Mouse (Mus musculus) midbrain, embryonic 13.5 days (tissue): Measurements from ENCODE around the gene Olfr1373. TPM values are rescaled to one million over a fixed set of nuclear protein-coding genes. Genes with fewer than 3 reads are reported as not detected.
"Not testable (repeated sequence)": the region's sequence is repeated elsewhere in the genome, so short reads cannot be mapped to it uniquely, and the experiment has no call there.

Experiments used
- ATAC-seq: fragments of 200-750 bp; cut with Nextera tagmentation; 2 replicates; pipeline ENCODE4 v1.8.0; 2017; ENCODE audit warnings: mild to moderate bottlenecking, moderate TSS enrichment, moderate library complexity
- H3K27ac ChIP-seq: fragments of 300-500 bp; sonication (generic); 2 replicates; pipeline ENCODE4 v1.5.1; 2015; ENCODE audit warnings: inconsistent platforms, mild to moderate bottlenecking, moderate library complexity
- H3K27me3 ChIP-seq: fragments of 300-500 bp; sonication (generic); 2 replicates; pipeline ENCODE4 v1.6.1; 2015; ENCODE audit warnings: mild to moderate bottlenecking, inconsistent platforms
- H3K36me3 ChIP-seq: fragments of 300-500 bp; sonication (generic); 2 replicates; pipeline ENCODE4 v1.6.1; 2015; ENCODE audit warnings: mild to moderate bottlenecking, inconsistent platforms
- H3K4me1 ChIP-seq: fragments of 300-500 bp; sonication (generic); replicated peaks from 2 replicates; pipeline ENCODE4 v1.6.1; 2015; ENCODE audit warnings: inconsistent platforms
- H3K4me2 ChIP-seq: fragments of 300-500 bp; sonication (generic); replicated peaks from 2 replicates; pipeline ENCODE4 v1.6.1; 2015; ENCODE audit warnings: moderate library complexity, mild to moderate bottlenecking, inconsistent platforms
- H3K4me3 ChIP-seq: fragments of 300-500 bp; sonication (generic); replicated peaks from 2 replicates; pipeline ENCODE4 v1.5.1; 2015; ENCODE audit warnings: mild to moderate bottlenecking, inconsistent platforms
- H3K9ac ChIP-seq: fragments of 300-500 bp; sonication (generic); replicated peaks from 2 replicates; pipeline ENCODE4 v1.6.1; 2015; ENCODE audit warnings: mild to moderate bottlenecking, inconsistent platforms
- H3K9me3 ChIP-seq: fragments of 300-500 bp; sonication (generic); 2 replicates; pipeline ENCODE4 v1.6.1; 2016; ENCODE audit warnings: mild to moderate bottlenecking, inconsistent platforms
- WGBS: fragments of 180-500 bp; shearing (Covaris S2); methylation state at CpG from one replicate; pipeline ENCODE4 v1.1.7; 2015; 5-methylcytosine and 5-hydroxymethylcytosine counted together
- polyA plus RNA-seq: library from polyadenylated mRNA; unstranded; fragments of >200 nt; fragmentation: Nextera tagmentation; extraction: Ambion mirVana; gene quantifications from 2 replicates; pipeline ENCODE4 v1.2.1, GENCODE M21; 2015

Gene Olfr1373
- polyA plus RNA-seq, 1 experiment from 2014 or later = not detected

DNA sequence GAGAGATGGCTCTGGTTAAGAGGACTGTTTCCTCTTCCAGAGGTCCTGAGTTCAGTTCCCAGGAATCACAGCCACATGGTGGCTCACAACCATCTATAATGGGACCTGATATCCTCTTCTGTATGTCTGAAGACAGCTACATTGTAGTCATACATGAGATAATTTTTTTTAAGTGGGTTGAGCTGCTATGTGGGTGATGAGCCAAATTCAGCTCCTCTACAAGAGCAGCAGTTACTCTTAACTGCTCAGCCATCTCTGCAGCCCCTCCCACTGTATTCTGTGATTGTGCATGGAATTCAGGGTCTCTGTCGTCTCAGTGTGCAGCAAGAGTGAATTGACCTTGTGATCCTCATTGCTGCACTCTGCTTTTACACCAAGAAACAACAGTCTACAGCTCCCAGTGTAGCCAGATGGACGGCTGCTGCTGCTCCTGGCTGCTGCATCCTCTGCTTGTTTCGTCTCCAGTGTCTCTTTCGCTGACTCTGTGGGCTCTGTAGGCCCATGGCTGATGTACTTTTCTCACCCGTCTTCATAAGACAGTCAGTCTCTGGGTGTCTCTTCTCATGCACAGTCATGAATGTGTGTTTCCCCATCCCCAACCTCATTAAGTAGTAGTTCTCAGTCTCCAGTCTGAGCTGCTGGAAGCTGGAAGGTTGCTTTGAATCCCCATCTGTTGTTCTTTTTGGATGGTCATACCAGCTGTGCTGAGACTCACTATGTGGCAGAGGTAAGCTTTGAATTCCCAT is 16.8 kb downstream of the Olfr1373 start:
- no peak overlapping the region for H3K4me3 ChIP-seq
- no peaks in the 10 kb centered on the region; the same call in 1 of the 2 replicates for H3K4me1 ChIP-seq
- H3K27me3 ChIP-seq = no peaks in the 10 kb centered on the region
- no peak overlapping the region for H3K27ac ChIP-seq
- H3K9me3 ChIP-seq = no peaks in the 10 kb centered on the region
- H3K4me2 ChIP-seq = no peak overlapping the region
- H3K9ac ChIP-seq = no peak overlapping the region; the same call in 1 of the 2 replicates
- H3K36me3 ChIP-seq = peaks cover 30% of the 10 kb centered on the region
- WGBS = 65% methylated on average over 5 of the region's 5 CpGs
- no peak for ATAC-seq

- H3K27ac ChIP-seq = no peak overlapping the region
- no peaks in the 10 kb centered on the region for H3K27me3 ChIP-seq
- no peak overlapping the region for H3K4me2 ChIP-seq
- no peak for ATAC-seq
- H3K9ac ChIP-seq = no peak overlapping the region
- H3K9me3 ChIP-seq = no peaks in the 10 kb centered on the region
- WGBS = 81% methylated on average over 5 of the region's 5 CpGs
- H3K36me3 ChIP-seq = peaks cover 36% of the 10 kb centered on the region
- H3K4me3 ChIP-seq = no peak overlapping the region
- no peaks in the 10 kb centered on the region; the same call in 1 of the 2 replicates for H3K4me1 ChIP-seq
These were observed 17.6 kb downstream of the Olfr1373 start for GRCm38 (mm10) chr11:52127760-52128159.

DNA sequence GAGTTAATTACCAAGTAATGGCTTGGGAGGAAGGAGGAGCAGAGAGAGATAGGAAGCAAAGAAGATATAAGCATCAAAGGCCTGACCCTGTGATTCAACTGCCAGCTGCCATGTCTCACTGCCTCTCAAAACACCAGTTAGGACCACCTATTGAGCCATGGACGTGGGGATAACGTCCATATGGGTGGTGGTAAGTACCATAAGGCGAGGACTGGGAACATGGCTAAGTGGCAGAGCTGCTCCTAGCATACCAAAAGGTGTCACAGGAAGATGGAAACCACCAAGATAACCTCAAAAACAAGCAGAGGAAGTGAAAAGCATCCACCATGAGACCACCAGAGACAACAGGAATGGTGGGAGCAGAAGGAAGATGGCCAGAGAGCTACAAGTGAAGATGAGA is 18.2 kb downstream of the Olfr1373 start:
- Histone ChIP-seq H3K36me3 (peaks cover 42% of the 10 kb centered on the region), H3K27me3 (no peaks in the 10 kb centered on the region), H3K4me2 (no peak overlapping the region), H3K4me1 (no peaks in the 10 kb centered on the region; the same call in 1 of the 2 replicates), H3K27ac (no peak overlapping the region), H3K4me3 (no peak overlapping the region), H3K9ac (no peak overlapping the region), H3K9me3 (no peaks in the 10 kb centered on the region)
- WGBS = 71% methylated on average over 3 of the region's 3 CpGs
- no peak for ATAC-seq

GRCm38 (mm10) chr11:52124468-52124867 is 20.9 kb downstream of the Olfr1373 start:
- no peak for ATAC-seq
- no peak overlapping the region for H3K9ac ChIP-seq
- H3K9me3 ChIP-seq = no peaks in the 10 kb centered on the region
- no peak overlapping the region for H3K4me3 ChIP-seq
- no peak overlapping the region for H3K27ac ChIP-seq
- no peaks in the 10 kb centered on the region for H3K27me3 ChIP-seq
- 95% methylated on average over 4 of the region's 4 CpGs for WGBS
- H3K4me2 ChIP-seq = no peak overlapping the region
- no peaks in the 10 kb centered on the region; the same call in 1 of the 2 replicates for H3K4me1 ChIP-seq
- H3K36me3 ChIP-seq = peaks cover 62% of the 10 kb centered on the region

- H3K27me3 ChIP-seq = no peaks in the 10 kb centered on the region
- ATAC-seq = no peak
- no peak overlapping the region for H3K4me3 ChIP-seq
- no peak overlapping the region for H3K9ac ChIP-seq
- H3K4me2 ChIP-seq = no peak overlapping the region
- no peak overlapping the region for H3K27ac ChIP-seq
- H3K9me3 ChIP-seq = no peaks in the 10 kb centered on the region
- 96% methylated on average over 6 of the region's 6 CpGs for WGBS
- H3K4me1 ChIP-seq = no peaks in the 10 kb centered on the region
- H3K36me3 ChIP-seq = peaks cover 81% of the 10 kb centered on the region
These were observed 23.3 kb downstream of the Olfr1373 start for GRCm38 (mm10) chr11:52122045-52122444.

- H3K9ac ChIP-seq, H3K9me3 ChIP-seq: not testable (repeated sequence)
These were observed 24.9 kb downstream of the Olfr1373 start for GRCm38 (mm10) chr11:52120415-52120814.

GRCm38 (mm10) chr11:52117156-52117555 is 28.2 kb downstream of the Olfr1373 start:
- Histone ChIP-seq H3K9me3 (no peaks in the 10 kb centered on the region), H3K27me3 (no peaks in the 10 kb centered on the region), H3K4me1 (peaks cover 4% of the 10 kb centered on the region; the same call in 1 of the 2 replicates), H3K4me2 (no peak overlapping the region), H3K4me3 (no peak overlapping the region), H3K36me3 (peaks cover 81% of the 10 kb centered on the region), H3K27ac (no peak overlapping the region), H3K9ac (no peak overlapping the region)
- ATAC-seq = no peak
- 98% methylated on average over 7 of the region's 7 CpGs for WGBS

More at GRCm38 (mm10) chr11:52120415-52120814, 24.9 kb downstream of the Olfr1373 start:
- H3K4me1 ChIP-seq, H3K27ac ChIP-seq, ATAC-seq, H3K27me3 ChIP-seq, H3K4me3 ChIP-seq, H3K4me2 ChIP-seq: not testable (repeated sequence)
- H3K36me3 ChIP-seq = peaks cover 93% of the 10 kb centered on the region

DNA sequence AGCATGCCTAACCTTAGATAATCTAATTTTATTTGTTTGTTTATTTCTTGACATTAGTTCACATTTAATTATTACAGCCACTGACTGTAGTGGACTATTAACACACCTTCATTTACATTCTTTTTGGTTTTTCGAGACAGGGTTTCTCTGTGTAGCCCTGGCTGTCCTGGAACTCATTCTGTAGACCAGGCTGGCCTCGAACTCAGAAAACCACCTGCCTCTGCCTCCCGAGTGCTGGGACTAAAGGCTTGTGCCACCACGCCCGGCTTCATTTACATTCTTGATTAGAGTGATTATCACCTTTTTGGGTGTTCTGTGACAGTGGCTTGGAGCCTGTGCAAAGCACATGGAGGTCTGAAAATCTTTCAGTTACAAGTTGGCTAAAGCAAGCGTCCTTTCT is 29.2 kb downstream of the Olfr1373 start:
- H3K27me3 ChIP-seq, ATAC-seq, H3K9ac ChIP-seq, H3K4me2 ChIP-seq, H3K4me3 ChIP-seq, H3K9me3 ChIP-seq, H3K4me1 ChIP-seq, H3K27ac ChIP-seq: not testable (repeated sequence)
- H3K36me3 ChIP-seq = peaks cover 71% of the 10 kb centered on the region
- WGBS = 94% methylated on average over 6 of the region's 6 CpGs

- 94% methylated on average over 3 of the region's 3 CpGs for WGBS
- Histone ChIP-seq H3K36me3 (peaks cover 67% of the 10 kb centered on the region), H3K9me3 (no peaks in the 10 kb centered on the region)
These were observed 29.8 kb downstream of the Olfr1373 start for GRCm38 (mm10) chr11:52115479-52115878.

GRCm38 (mm10) chr11:52109421-52109820 is 35.9 kb downstream of the Olfr1373 start:
- H3K9me3 ChIP-seq = no peaks in the 10 kb centered on the region
- H3K4me3 ChIP-seq = no peak overlapping the region
- no peak overlapping the region for H3K27ac ChIP-seq
- no peak overlapping the region for H3K9ac ChIP-seq
- H3K4me2 ChIP-seq = no peak overlapping the region
- H3K4me1 ChIP-seq = peaks cover 13% of the 10 kb centered on the region; the same call in 1 of the 2 replicates
- 94% methylated on average over 1 of the region's 1 CpGs for WGBS
- H3K36me3 ChIP-seq = peaks cover 8% of the 10 kb centered on the region
- ATAC-seq = no peak
- no peaks in the 10 kb centered on the region for H3K27me3 ChIP-seq

More at GRCm38 (mm10) chr11:52115479-52115878, 29.8 kb downstream of the Olfr1373 start:
- H3K4me3 ChIP-seq = no peak overlapping the region
- no peak for ATAC-seq
- H3K4me1 ChIP-seq = peaks cover 4% of the 10 kb centered on the region; the same call in 1 of the 2 replicates
- no peak overlapping the region for H3K27ac ChIP-seq
- H3K9ac ChIP-seq = no peak overlapping the region
- H3K4me2 ChIP-seq = no peak overlapping the region
- H3K27me3 ChIP-seq = no peaks in the 10 kb centered on the region

DNA sequence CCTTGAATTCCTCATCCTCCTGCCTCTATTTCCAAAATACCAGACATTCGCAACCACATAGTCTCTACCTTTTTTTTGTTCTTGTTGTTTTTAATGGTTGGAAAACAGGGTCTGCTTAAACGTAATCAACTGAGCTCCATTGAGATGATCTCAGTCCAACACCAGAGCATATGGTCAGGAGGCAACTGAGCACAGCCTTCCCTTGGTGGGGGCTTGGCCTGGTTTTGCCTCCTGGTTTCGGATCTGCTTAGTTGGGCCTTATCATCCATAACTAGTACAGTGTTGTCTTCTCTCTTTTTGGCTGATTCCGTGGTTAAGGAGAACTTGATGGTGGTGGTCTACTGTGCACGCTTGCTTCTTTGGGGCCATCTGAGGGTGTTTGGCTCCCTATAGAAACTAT is 36.5 kb downstream of the Olfr1373 start:
- Histone ChIP-seq H3K9ac (no peak overlapping the region), H3K27me3 (no peaks in the 10 kb centered on the region), H3K27ac (no peak overlapping the region), H3K4me1 (peaks cover 16% of the 10 kb centered on the region; the same call in 1 of the 2 replicates), H3K36me3 (peaks cover 5% of the 10 kb centered on the region), H3K4me2 (no peak overlapping the region), H3K9me3 (no peaks in the 10 kb centered on the region), H3K4me3 (no peak overlapping the region)
- 94% methylated on average over 5 of the region's 5 CpGs for WGBS
- no peak for ATAC-seq

DNA sequence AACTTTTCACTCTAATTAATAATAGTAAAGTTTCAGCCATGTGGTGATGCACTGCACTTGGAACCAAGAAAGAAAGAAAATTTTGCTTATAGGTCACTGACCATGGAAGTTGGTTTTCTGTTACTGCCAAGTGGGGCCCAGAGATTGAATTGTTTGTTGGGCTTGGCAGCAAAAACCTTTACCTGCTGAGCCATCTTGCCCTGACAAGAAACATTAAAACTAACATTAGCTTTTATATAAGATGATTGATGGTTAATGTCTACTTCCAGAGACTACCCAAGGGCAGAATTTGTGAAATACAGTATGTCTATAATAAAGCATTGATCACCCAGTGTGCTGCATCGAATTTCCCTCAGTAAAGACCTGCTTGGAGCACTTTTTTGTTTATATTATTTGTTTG is 38.9 kb downstream of the Olfr1373 start:
- ATAC-seq = no peak
- Histone ChIP-seq H3K36me3 (no peaks in the 10 kb centered on the region), H3K4me1 (peaks cover 24% of the 10 kb centered on the region), H3K9ac (no peak overlapping the region), H3K4me2 (no peak overlapping the region), H3K4me3 (no peak overlapping the region), H3K27ac (no peak overlapping the region), H3K9me3 (no peaks in the 10 kb centered on the region), H3K27me3 (no peaks in the 10 kb centered on the region)
- 97% methylated on average over 1 of the region's 1 CpGs for WGBS
